Mouse (Mus musculus) bone marrow macrophage, adult 2 months (primary cell): ENCODE measurements around the gene Cradd. TPM values are rescaled to one million over a fixed set of nuclear protein-coding genes. Genes with fewer than 3 reads are reported as not detected.

Experiments
- H3K27ac ChIP-seq: 2 replicates; pipeline ENCODE4 v1.5.1; 2012; ENCODE audit warnings: low read depth, low read length; ENCODE audit not compliant: insufficient read depth
- H3K4me1 ChIP-seq: 2 replicates; pipeline ENCODE4 v1.6.1; 2012; ENCODE audit warnings: low read length; ENCODE audit not compliant: control insufficient read depth, insufficient read depth
- H3K4me3 ChIP-seq: 2 replicates; pipeline ENCODE4 v1.5.1; 2012; ENCODE audit warnings: mild to moderate bottlenecking, low read length, moderate library complexity; ENCODE audit not compliant: insufficient read depth
- CTCF ChIP-seq: IDR thresholded peaks from 2 replicates; pipeline ENCODE4 v1.5.1; 2012; ENCODE audit warnings: low read depth, mild to moderate bottlenecking, low read length, moderate library complexity
- POLR2A ChIP-seq: IDR thresholded peaks from 2 replicates; pipeline ENCODE4 v1.6.1; 2012; ENCODE audit warnings: mild to moderate bottlenecking, low read depth, low read length, borderline replicate concordance
- polyA plus RNA-seq: library from polyadenylated mRNA; stranded (reverse); fragments of >200 nt; gene quantifications from 2 replicates; pipeline ENCODE4 v1.2.4, GENCODE M21; 2012; ENCODE audit not compliant: missing spikeins, insufficient read depth, insufficient read length

Cradd gene
- polyA plus RNA-seq, 1 experiment, result 12.2 TPM

- Histone ChIP-seq H3K27ac (no peak overlapping the region), H3K4me3 (no peak overlapping the region), H3K4me1 (peaks cover 14% of the 10 kb centered on the region)
- TF ChIP-seq POLR2A, result no peak
These were observed 143.0 kb downstream of the Cradd start for GRCm38 (mm10) chr10:95180900-95181299.

- H3K4me3 ChIP-seq, result no peak overlapping the region
- H3K27ac ChIP-seq, result no peak overlapping the region
- peaks cover 14% of the 10 kb centered on the region for H3K4me1 ChIP-seq
- TF ChIP-seq POLR2A, result no peak
- no peak for TF ChIP-seq CTCF
These were observed 143.8 kb downstream of the Cradd start for GRCm38 (mm10) chr10:95180177-95180576.

DNA sequence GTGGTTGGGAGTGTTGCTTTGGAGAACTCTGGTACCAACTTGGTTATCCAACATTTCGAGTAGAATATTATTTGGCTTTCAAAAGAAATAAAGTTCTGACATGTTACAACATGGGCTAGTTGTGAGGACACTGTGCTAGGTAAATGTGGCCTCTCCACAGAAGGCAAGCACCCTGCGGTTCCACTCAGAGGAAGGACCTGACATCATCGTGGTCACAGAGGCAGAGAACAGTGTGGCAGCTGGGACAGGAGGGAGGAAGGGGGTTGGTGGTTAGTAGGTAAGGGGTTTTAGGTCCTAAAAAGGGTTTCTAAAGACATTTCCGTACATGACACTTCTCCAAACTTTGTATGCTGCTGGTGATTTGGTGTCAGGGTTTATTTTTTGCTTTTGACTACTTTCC lies 145.1 kb downstream of the Cradd start:
- H3K4me3 ChIP-seq, result no peak overlapping the region
- H3K27ac ChIP-seq, result no peak overlapping the region
- no peak for TF ChIP-seq CTCF
- no peak for TF ChIP-seq POLR2A
- H3K4me1 ChIP-seq, result peaks cover 14% of the 10 kb centered on the region

DNA sequence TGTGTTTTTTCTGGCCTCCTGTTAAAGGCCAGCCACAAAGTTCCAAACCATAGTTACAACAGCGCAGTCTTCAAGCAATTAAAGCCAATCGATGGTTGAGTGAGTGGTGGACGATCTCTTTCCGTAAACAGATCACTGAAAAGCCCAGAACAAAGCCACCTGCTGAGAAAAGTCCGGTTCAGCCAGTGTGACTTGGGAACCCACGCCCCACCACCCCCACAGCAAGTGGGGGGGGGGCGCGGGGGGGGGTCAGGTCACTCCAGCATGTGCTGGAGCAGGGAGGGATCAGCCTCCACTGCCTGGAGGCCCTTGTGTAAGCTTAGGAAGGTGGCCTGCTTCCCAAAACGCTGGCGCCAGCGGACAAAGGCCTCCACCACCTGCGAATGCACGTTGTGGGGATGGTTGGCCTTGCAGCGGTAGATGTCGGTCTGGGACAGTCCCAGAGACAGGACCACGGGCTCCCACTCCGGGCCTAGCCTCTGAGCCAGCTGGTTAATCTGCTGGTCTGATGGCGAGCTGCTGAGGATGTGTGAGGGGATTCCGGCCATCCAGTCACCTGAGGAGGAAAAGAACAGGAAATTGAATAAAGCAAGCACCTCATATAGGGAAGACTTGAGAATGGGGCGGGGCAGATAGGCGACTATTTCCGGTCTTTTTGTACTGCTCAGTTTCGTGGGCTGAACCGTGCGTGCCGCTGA lies 148.4 kb downstream of the Cradd start:
- Histone ChIP-seq H3K4me1 (peaks cover 5% of the 10 kb centered on the region), H3K4me3 (no peak overlapping the region), H3K27ac (no peak overlapping the region)
- TF ChIP-seq CTCF (no peak), POLR2A (no peak)

- H3K4me3 ChIP-seq, result no peak overlapping the region
- TF ChIP-seq POLR2A (no peak), CTCF (no peak)
- no peak overlapping the region for H3K27ac ChIP-seq
- peaks cover 5% of the 10 kb centered on the region for H3K4me1 ChIP-seq
These were observed 149.7 kb downstream of the Cradd start for GRCm38 (mm10) chr10:95174260-95174659.

DNA sequence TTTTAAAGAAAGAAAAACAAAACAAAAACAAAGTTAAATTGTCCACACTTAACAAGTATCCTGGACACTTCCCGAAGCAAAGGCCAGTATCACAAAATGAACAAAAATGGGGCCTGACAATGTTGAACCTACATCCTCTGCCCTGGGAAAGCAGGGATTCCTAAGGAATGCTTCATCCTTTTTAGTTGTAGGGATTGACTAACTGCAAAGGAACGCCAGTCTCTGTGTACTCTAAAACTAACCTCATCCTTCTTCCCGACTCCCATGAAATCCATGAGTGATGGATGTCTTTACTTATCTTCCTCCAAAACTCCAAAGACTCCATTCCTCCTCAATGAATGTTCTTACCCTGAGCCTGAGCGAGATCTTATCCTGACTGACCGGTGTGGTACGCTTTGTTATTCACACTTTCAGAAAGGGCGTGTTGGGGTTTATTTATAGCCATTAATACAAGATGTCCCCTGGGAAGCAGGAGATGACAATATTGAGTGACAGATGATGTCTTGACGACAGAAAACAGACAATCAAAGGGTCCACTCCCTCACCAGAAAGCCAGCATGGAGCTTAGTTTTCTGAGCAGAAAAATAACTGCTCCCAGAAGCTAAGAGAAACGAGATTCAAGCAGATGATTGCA lies 153.1 kb downstream of the Cradd start:
- no peak overlapping the region for H3K4me3 ChIP-seq
- H3K4me1 ChIP-seq, result no peaks in the 10 kb centered on the region
- TF ChIP-seq CTCF (no peak), POLR2A (no peak)
- H3K27ac ChIP-seq, result no peak overlapping the region

GRCm38 (mm10) chr10:95164949-95165348 lies 159.0 kb downstream of the Cradd start:
- TF ChIP-seq POLR2A, result no peak
- TF ChIP-seq CTCF, result no peak
- Histone ChIP-seq H3K4me1 (no peaks in the 10 kb centered on the region), H3K27ac (no peak overlapping the region), H3K4me3 (no peak overlapping the region)

GRCm38 (mm10) chr10:95162691-95163374 lies 161.1 kb downstream of the Cradd start:
- H3K4me3 ChIP-seq, result no peak overlapping the region
- no peaks in the 10 kb centered on the region for H3K4me1 ChIP-seq
- no peak for TF ChIP-seq CTCF
- TF ChIP-seq POLR2A, result no peak
- no peak overlapping the region for H3K27ac ChIP-seq

DNA sequence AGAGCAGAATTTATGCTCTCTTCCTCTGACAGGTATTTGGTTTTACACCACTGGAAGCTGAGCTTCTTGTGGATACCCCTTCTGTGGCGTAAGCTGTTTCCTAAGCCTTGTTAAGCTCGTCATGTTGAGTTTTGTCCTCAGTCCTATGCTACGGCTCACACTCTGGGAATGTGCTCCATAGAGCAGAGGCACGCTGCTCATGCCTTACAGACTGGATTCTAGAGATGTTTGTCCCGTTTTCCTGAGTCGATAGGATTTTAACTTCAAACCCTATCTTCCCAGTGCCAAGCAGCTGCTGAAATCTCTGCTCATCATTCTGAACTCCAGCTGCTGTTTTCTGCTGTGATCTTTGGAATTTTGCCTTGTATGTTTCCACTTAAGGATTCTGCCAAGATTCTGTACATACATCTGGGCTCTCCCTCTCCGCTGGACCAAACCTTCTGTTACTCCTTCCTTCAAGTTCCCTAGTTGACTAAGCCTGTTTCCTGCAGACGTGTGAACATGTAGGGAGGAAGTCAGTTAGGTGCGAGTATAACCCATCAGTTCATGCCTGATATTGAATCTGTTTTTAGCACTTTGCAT lies 164.2 kb downstream of the Cradd start:
- TF ChIP-seq POLR2A (no peak), CTCF (no peak)

DNA sequence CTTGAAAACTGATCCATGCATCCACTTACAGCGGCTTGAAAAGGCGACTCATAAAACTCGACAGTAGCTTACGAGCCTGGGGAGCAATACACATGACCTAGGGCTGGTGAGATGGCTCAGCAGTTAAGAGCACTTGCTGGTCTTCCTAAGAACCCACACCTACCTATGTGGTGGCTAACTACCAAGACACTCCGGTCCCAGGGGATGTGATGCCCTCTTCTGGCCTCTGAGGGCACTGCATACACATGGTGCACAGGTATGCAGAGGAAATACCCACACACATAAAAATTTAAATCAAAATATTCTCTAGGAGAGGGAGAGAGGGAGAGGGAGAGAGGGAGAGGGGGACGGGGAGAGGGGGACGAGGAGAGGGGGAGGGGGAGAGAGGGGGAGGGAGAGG lies 167.5 kb downstream of the Cradd start:
- peaks cover 26% of the 10 kb centered on the region for H3K4me1 ChIP-seq

More for the DNA sequence above, 164.2 kb downstream of the Cradd start:
- peaks cover 3% of the 10 kb centered on the region; the same call in 1 of the 2 replicates for H3K4me1 ChIP-seq
- H3K4me3 ChIP-seq, result no peak overlapping the region
- no peak overlapping the region for H3K27ac ChIP-seq

More for the DNA sequence above, 167.5 kb downstream of the Cradd start:
- H3K27ac ChIP-seq, result no peak overlapping the region
- no peak overlapping the region for H3K4me3 ChIP-seq
- no peak for TF ChIP-seq CTCF
- no peak for TF ChIP-seq POLR2A
